Mouse (Mus musculus): Measurements from ENCODE around the gene Wfdc11.

GRCm38 (mm10) chr2:164678848-164679625, 5.2 kb upstream of the Wfdc11 start:
- TF ChIP-seq CTCF (IDR thresholded peaks at IDR 0.05; ENCODE audit: extremely low read depth, insufficient read length, insufficient replicate concordance, low read depth, low read length) = peak; percentile 62; the same call in 1 of the 2 replicates
- TF ChIP-seq POLR2A (IDR thresholded peaks at IDR 0.05; ENCODE audit: low read depth, low read length) = no peak

Data from small intestine, adult 2 months (tissue).